11 mouse cellular contexts compared by ENCODE assay signal in the genomic region with DNA sequence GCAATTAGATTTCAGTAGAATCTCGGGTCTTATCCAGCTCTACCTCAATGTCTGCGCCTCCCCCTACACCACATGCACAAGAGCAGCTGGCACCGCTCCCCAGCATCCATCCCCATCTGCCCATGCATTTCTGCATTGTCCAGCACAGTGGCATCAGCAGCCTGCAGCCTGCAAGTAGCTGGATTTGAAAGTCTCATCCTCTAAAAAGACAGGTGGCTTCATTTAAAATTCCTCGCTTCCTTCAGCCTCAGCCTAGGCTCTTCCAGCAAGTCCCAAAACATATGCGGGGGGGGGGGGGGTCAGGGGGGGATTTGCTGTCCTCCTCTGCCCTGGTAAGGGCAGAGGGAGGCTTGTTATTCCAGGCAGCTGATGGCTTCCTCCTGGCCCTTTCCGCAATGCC.
DNase-seq lines count a peak whose midpoint lies in the region; ATAC-seq lines count a peak whose summit lies in the region.
"Had no signal": no experiment of that assay in that cellular context is flagged by ENCODE, and none has a peak within 500 bp of the region (broad histone marks: within the 10 kb centered on the region; RNA-seq: fewer than 3 reads in every experiment).

No protein-coding gene starts in this region.

- 0 out of 2 replicates have a peak overlapping the region, but pooled peaks have one; percentile 39 for H3K27ac ChIP-seq in forebrain, embryonic 12.5 days
- H3K27ac ChIP-seq: liver, embryonic 13.5 days; stomach, embryonic 15.5 days had no signal

- WGBS in forebrain, embryonic 12.5 days = 66% methylated on average over 6 of the region's 6 CpGs

- H3K4me2 ChIP-seq in forebrain, embryonic 12.5 days = no peak overlapping the region
- H3K4me2 ChIP-seq: liver, embryonic 13.5 days; stomach, embryonic 15.5 days had no signal

- ATAC-seq in forebrain, embryonic 12.5 days (ENCODE audit: low FRiP score) = peak; percentile 53; the same call in 1 of the 2 replicates

- no peaks in the 10 kb centered on the region for H3K36me3 ChIP-seq in forebrain, embryonic 12.5 days (replicated peaks)
- H3K36me3 ChIP-seq: G1E; liver, embryonic 13.5 days; stomach, embryonic 15.5 days had no signal

- H3K27me3 ChIP-seq in forebrain, embryonic 12.5 days = no peaks in the 10 kb centered on the region
- H3K27me3 ChIP-seq: liver, embryonic 13.5 days; stomach, embryonic 15.5 days had no signal

- H3K4me3 ChIP-seq in forebrain, embryonic 12.5 days (replicated peaks) = no peak overlapping the region
- H3K4me3 ChIP-seq: liver, embryonic 13.5 days; stomach, embryonic 15.5 days had no signal

- peak; percentile 20 to 34 for DNase-seq in left cerebral cortex, adult 18-20 months (ENCODE audit: low spot score in 2 of 2)
- no peak for DNase-seq in left cerebral cortex, adult 11 months (ENCODE audit: low spot score)
- DNase-seq in layer of hippocampus, adult 9-11 months = peak; percentile 59
- peak; percentile 25 to 32 for DNase-seq in right cerebral cortex, adult 2 months (ENCODE audit: low spot score in 2 of 2)
- DNase-seq in thymus, postnatal 36 days = no peak
- DNase-seq in urinary bladder, postnatal 4 days (ENCODE audit: low spot score in 2 of 2) = no peak
- DNase-seq in kidney, postnatal 36 days = no peak
- DNase-seq: liver, embryonic 13.5 days had no signal

- H3K9ac ChIP-seq in forebrain, embryonic 12.5 days = no peak overlapping the region
- H3K9ac ChIP-seq: liver, embryonic 13.5 days; stomach, embryonic 15.5 days had no signal

- no peaks in the 10 kb centered on the region for H3K9me3 ChIP-seq in forebrain, embryonic 12.5 days
- H3K9me3 ChIP-seq: G1E; liver, embryonic 13.5 days; stomach, embryonic 15.5 days had no signal

- peaks cover 10% of the 10 kb centered on the region; the same call in 1 of the 2 replicates for H3K4me1 ChIP-seq in forebrain, embryonic 12.5 days
- H3K4me1 ChIP-seq: liver, embryonic 13.5 days had no signal

Comparison
In these comparisons a context has a peak if more than half of its experiments do, and no peak if none do; other contexts are left out.
1. DNase-seq: peak in left cerebral cortex, adult 18-20 months (2 of 2), layer of hippocampus, adult 9-11 months (single experiment) and right cerebral cortex, adult 2 months (2 of 2); none in left cerebral cortex, adult 11 months (single experiment), thymus, postnatal 36 days (0 of 2), urinary bladder, postnatal 4 days (0 of 2) and kidney, postnatal 36 days (0 of 2).